ENCODE assay signal across 9 mouse cellular contexts in genomic region chr7:4492284-4493224, GRCm38 (mm10). TPM values are rescaled to one million over a fixed set of nuclear protein-coding genes. Genes with fewer than 3 reads are reported as not detected.
DNase-seq lines count a peak whose midpoint lies in the region; ATAC-seq and TF ChIP-seq lines count a peak whose summit lies in the region.
"Had no signal": no experiment of that assay in that cellular context is flagged by ENCODE, and none has a peak within 500 bp of the region (broad histone marks: within the 10 kb centered on the region; RNA-seq: fewer than 3 reads in every experiment).

No protein-coding gene starts in this region.

- peaks cover 41% of the 10 kb centered on the region for H3K4me1 ChIP-seq in heart, embryonic 13.5 days

- WGBS in heart, embryonic 13.5 days, result 76% methylated on average over 13 of the region's 13 CpGs

- no peak for DNase-seq in gastrocnemius, adult 2 months
- no peak for DNase-seq in gastrocnemius, postnatal 36 days
- DNase-seq in 416B (ENCODE audit: low read depth), result peak; percentile 95
- DNase-seq in lung, postnatal 36 days, result peak; percentile 44
- no peak for DNase-seq in urinary bladder, postnatal 25 days (ENCODE audit: low spot score)
- no peak for DNase-seq in Muller cell, postnatal 12 days (ENCODE audit: inconsistent ontology term)
- DNase-seq in layer of hippocampus, postnatal 14 days (ENCODE audit: low spot score in 2 of 2), result no peak
- DNase-seq: kidney, postnatal 4 days had no signal

- intact Hi-C loops in gastrocnemius, adult 2 months (cut with DNase I), result loop anchor here (5.0 to 10.0 kb wide), 2 partner anchors 345 to 1198 kb away; no protein-coding TSS in a partner anchor
- intact Hi-C loops in gastrocnemius, postnatal 36 days (cut with DNase I), result no loop called here

- peak overlapping the region; percentile 73 for H3K27ac ChIP-seq in gastrocnemius, adult 2 months
- H3K27ac ChIP-seq in heart, embryonic 13.5 days (replicated peaks), result peak overlapping the region; percentile 83

- H3K27me3 ChIP-seq in heart, embryonic 13.5 days (replicated peaks), result no peaks in the 10 kb centered on the region

- no peak overlapping the region for H3K4me2 ChIP-seq in heart, embryonic 13.5 days

- peaks cover 93% of the 10 kb centered on the region for H3K36me3 ChIP-seq in heart, embryonic 13.5 days

- H3K9ac ChIP-seq in heart, embryonic 13.5 days, result peak overlapping the region; percentile 58

- TF ChIP-seq CTCF in gastrocnemius, adult 2 months (IDR thresholded peaks at IDR 0.05), result no peak

- peak overlapping the region; percentile 36 for H3K4me3 ChIP-seq in gastrocnemius, adult 2 months
- no peak overlapping the region for H3K4me3 ChIP-seq in heart, embryonic 13.5 days

- no peaks in the 10 kb centered on the region for H3K9me3 ChIP-seq in heart, embryonic 13.5 days

- ATAC-seq in heart, embryonic 13.5 days (ENCODE audit: extremely low read depth, insufficient number of reproducible peaks, low FRiP score, low TSS enrichment), result no peak

RNA-seq across cellular contexts. Expression of gene Ppp1r12c, which starts 8.9 kb away (rescaled TPM):
- 10 to 100 TPM; 17.8 to 24.8 TPM for total RNA-seq in gastrocnemius, adult 2 months (2021)
- total RNA-seq in gastrocnemius, postnatal 36 days (2021), result 10 to 100 TPM; 18.3 to 19.4 TPM
- 29.2 and 33.9 TPM in 2 replicates for polyA plus RNA-seq in heart, embryonic 13.5 days (2015; fragmentation: Nextera tagmentation; extraction: Ambion mirVana)
- total RNA-seq in layer of hippocampus, postnatal 14 days (2021), result 100 to 1,000 TPM; 125 to 127 TPM

RNA-seq across cellular contexts. Expression of gene Tnnt1, which starts 23.6 kb away (rescaled TPM):
- total RNA-seq in gastrocnemius, adult 2 months (2021), result 1,000 to 10,000 TPM in 1 of 2 experiments, 100 to 1,000 TPM in 1; 398 to 1,232 TPM
- total RNA-seq in gastrocnemius, postnatal 36 days (2021), result 100 to 1,000 TPM; 181 to 818 TPM
- polyA plus RNA-seq in heart, embryonic 13.5 days (2015; fragmentation: Nextera tagmentation; extraction: Ambion mirVana), result 610 and 755 TPM in 2 replicates
- total RNA-seq in layer of hippocampus, postnatal 14 days (2021), result 1 to 10 TPM; 1.9 to 8.6 TPM

RNA-seq across cellular contexts. Expression of gene Tnni3, which starts 31.5 kb away (rescaled TPM):
- under 1 TPM in 1 of 2 experiments, not detected in 1; 0.41 TPM for total RNA-seq in gastrocnemius, adult 2 months (2021)
- under 1 TPM; 0.44 to 0.64 TPM for total RNA-seq in gastrocnemius, postnatal 36 days (2021)
- polyA plus RNA-seq in heart, embryonic 13.5 days (2015; fragmentation: Nextera tagmentation; extraction: Ambion mirVana), result 2,083 and 2,324 TPM in 2 replicates
- 1 to 10 TPM in 1 of 2 experiments, under 1 TPM in 1; 0.57 to 1.1 TPM for total RNA-seq in layer of hippocampus, postnatal 14 days (2021)

RNA-seq across cellular contexts. Expression of gene Eps8l1, which starts 32.1 kb away (rescaled TPM):
- 1 to 10 TPM; 1.5 to 3.7 TPM for total RNA-seq in gastrocnemius, adult 2 months (2021)
- 1 to 10 TPM in 1 of 2 experiments, under 1 TPM in 1; 0.59 to 1.5 TPM for total RNA-seq in gastrocnemius, postnatal 36 days (2021)
- 3.3 and 4.2 TPM in 2 replicates for polyA plus RNA-seq in heart, embryonic 13.5 days (2015; fragmentation: Nextera tagmentation; extraction: Ambion mirVana)
- 1 to 10 TPM; 2.8 to 4.7 TPM for total RNA-seq in layer of hippocampus, postnatal 14 days (2021)

RNA-seq across cellular contexts. Expression of gene Dnaaf3, which starts 39.7 kb away (rescaled TPM):
- total RNA-seq in gastrocnemius, adult 2 months (2021), result not detected
- total RNA-seq in gastrocnemius, postnatal 36 days (2021), result not detected
- 0.59 and 0.95 TPM in 2 replicates for polyA plus RNA-seq in heart, embryonic 13.5 days (2015; fragmentation: Nextera tagmentation; extraction: Ambion mirVana)
- total RNA-seq in layer of hippocampus, postnatal 14 days (2021), result 1 to 10 TPM in 1 of 2 experiments, under 1 TPM in 1; 0.83 to 1.1 TPM

Comparison
In these comparisons a context has a peak if more than half of its experiments do, and no peak if none do; other contexts are left out.
1. DNase-seq: peak in 416B (single experiment) and lung, postnatal 36 days (single experiment); none in gastrocnemius, adult 2 months (single experiment), gastrocnemius, postnatal 36 days (0 of 2), urinary bladder, postnatal 25 days (single experiment), Muller cell, postnatal 12 days (single experiment) and layer of hippocampus, postnatal 14 days (0 of 2).
2. RNA of gene Ppp1r12c, which starts 8.9 kb away (total RNA-seq): 125 to 127 TPM in layer of hippocampus, postnatal 14 days; 17.8 to 24.8 TPM in gastrocnemius, adult 2 months and 18.3 to 19.4 TPM in gastrocnemius, postnatal 36 days; every median in the first group is over 4 times any median in the second.
3. RNA of gene Tnnt1, which starts 23.6 kb away (total RNA-seq): 398 to 1,232 TPM in gastrocnemius, adult 2 months and 181 to 818 TPM in gastrocnemius, postnatal 36 days; 1.9 to 8.6 TPM in layer of hippocampus, postnatal 14 days; every median in the first group is over 10 times any median in the second.